Mouse (Mus musculus) limb, embryonic 15.5 days (tissue): ENCODE data around the gene Epb41. TPM values are rescaled to one million over a fixed set of nuclear protein-coding genes. Genes with fewer than 3 reads are reported as not detected.

Experiments used
- ATAC-seq: fragments of 200-750 bp; cut with Nextera tagmentation; 2 replicates; pipeline ENCODE4 v1.8.0; 2017; ENCODE audit warnings: low read depth, moderate TSS enrichment; ENCODE audit not compliant: insufficient number of reproducible peaks, low FRiP score, low TSS enrichment
- H3K27ac ChIP-seq: fragments of 300-500 bp; sonication (generic); 2 replicates; pipeline ENCODE4 v1.5.1; 2015; ENCODE audit warnings: moderate library complexity, mild to moderate bottlenecking, inconsistent platforms
- H3K27me3 ChIP-seq: fragments of 300-500 bp; sonication (generic); 2 replicates; pipeline ENCODE4 v1.6.1; 2015; ENCODE audit warnings: inconsistent platforms
- H3K36me3 ChIP-seq: fragments of 300-500 bp; sonication (generic); 2 replicates; pipeline ENCODE4 v1.6.1; 2015; ENCODE audit warnings: inconsistent platforms
- H3K4me1 ChIP-seq: fragments of 300-500 bp; sonication (generic); 2 replicates; pipeline ENCODE4 v1.6.1; 2015; ENCODE audit warnings: inconsistent platforms
- H3K4me2 ChIP-seq: fragments of 300-500 bp; sonication (generic); 2 replicates; pipeline ENCODE4 v1.6.1; 2015; ENCODE audit warnings: mild to moderate bottlenecking, inconsistent platforms
- H3K4me3 ChIP-seq: fragments of 300-500 bp; sonication (generic); 2 replicates; pipeline ENCODE4 v1.5.1; 2015; ENCODE audit warnings: mild to moderate bottlenecking, inconsistent platforms
- H3K9ac ChIP-seq: fragments of 300-500 bp; sonication (generic); 2 replicates; pipeline ENCODE4 v1.6.1; 2015; ENCODE audit warnings: inconsistent platforms
- H3K9me3 ChIP-seq: fragments of 300-500 bp; sonication (generic); 2 replicates; pipeline ENCODE4 v1.6.1; 2016; ENCODE audit warnings: inconsistent platforms
- WGBS: fragments of 180-500 bp; shearing (Covaris S2); methylation state at CpG from one replicate; pipeline ENCODE4 v1.1.7; 2015; 5-methylcytosine and 5-hydroxymethylcytosine counted together
- polyA plus RNA-seq: library from polyadenylated mRNA; unstranded; fragments of >200 nt; fragmentation: Nextera tagmentation; extraction: Ambion mirVana; gene quantifications from 2 replicates; pipeline ENCODE4 v1.2.1, GENCODE M21; 2015

Epb41 gene
- polyA plus RNA-seq, 1 experiment from 2014 or later: 59.8 TPM

GRCm38 (mm10) chr4:132018547-132018946, 56.6 kb downstream of the Epb41 start:
- Histone ChIP-seq H3K4me3 (no peak overlapping the region), H3K27me3 (no peaks in the 10 kb centered on the region), H3K36me3 (no peaks in the 10 kb centered on the region), H3K9me3 (no peaks in the 10 kb centered on the region), H3K27ac (no peak overlapping the region), H3K9ac (no peak overlapping the region), H3K4me1 (no peaks in the 10 kb centered on the region), H3K4me2 (no peak overlapping the region)
- 56% methylated on average over 4 of the region's 4 CpGs for WGBS
- ATAC-seq: no peak

GRCm38 (mm10) chr4:132015374-132015773, 59.7 kb downstream of the Epb41 start:
- no peaks in the 10 kb centered on the region for H3K4me1 ChIP-seq
- H3K9me3 ChIP-seq: no peaks in the 10 kb centered on the region
- no peaks in the 10 kb centered on the region for H3K36me3 ChIP-seq
- 77% methylated on average over 3 of the region's 3 CpGs for WGBS
- ATAC-seq: no peak
- no peak overlapping the region for H3K9ac ChIP-seq
- H3K27ac ChIP-seq: no peak overlapping the region
- H3K27me3 ChIP-seq: no peaks in the 10 kb centered on the region
- no peak overlapping the region for H3K4me3 ChIP-seq
- no peak overlapping the region for H3K4me2 ChIP-seq

- Histone ChIP-seq H3K9ac (no peak overlapping the region), H3K27ac (no peak overlapping the region), H3K4me3 (no peak overlapping the region), H3K9me3 (no peaks in the 10 kb centered on the region), H3K4me2 (no peak overlapping the region), H3K36me3 (peaks cover 5% of the 10 kb centered on the region), H3K27me3 (no peaks in the 10 kb centered on the region), H3K4me1 (peaks cover 6% of the 10 kb centered on the region; the same call in 1 of the 2 replicates)
- ATAC-seq: no peak
- WGBS: 67% methylated on average over 3 of the region's 3 CpGs
These were observed 63.5 kb downstream of the Epb41 start for GRCm38 (mm10) chr4:132011619-132012018.

- Histone ChIP-seq H3K9me3 (no peaks in the 10 kb centered on the region), H3K4me1 (peaks cover 6% of the 10 kb centered on the region; the same call in 1 of the 2 replicates), H3K27me3 (no peaks in the 10 kb centered on the region), H3K4me3 (no peak overlapping the region), H3K9ac (no peak overlapping the region), H3K27ac (no peak overlapping the region), H3K4me2 (no peak overlapping the region), H3K36me3 (peaks cover 14% of the 10 kb centered on the region)
- WGBS: 60% methylated on average over 8 of the region's 8 CpGs
- ATAC-seq: no peak
These were observed 64.7 kb downstream of the Epb41 start for GRCm38 (mm10) chr4:132010416-132010815.

- Histone ChIP-seq H3K27ac (no peak overlapping the region), H3K27me3 (no peaks in the 10 kb centered on the region), H3K36me3 (peaks cover 27% of the 10 kb centered on the region), H3K4me3 (no peak overlapping the region), H3K4me2 (no peak overlapping the region), H3K9me3 (no peaks in the 10 kb centered on the region), H3K9ac (no peak overlapping the region), H3K4me1 (peaks cover 6% of the 10 kb centered on the region; the same call in 1 of the 2 replicates)
- ATAC-seq: no peak
- 68% methylated on average over 5 of the region's 5 CpGs for WGBS
These were observed 66.9 kb downstream of the Epb41 start for GRCm38 (mm10) chr4:132008191-132008590.

GRCm38 (mm10) chr4:132007123-132007522, 68.0 kb downstream of the Epb41 start:
- Histone ChIP-seq H3K27me3 (no peaks in the 10 kb centered on the region), H3K9ac (no peak overlapping the region), H3K9me3 (no peaks in the 10 kb centered on the region), H3K4me3 (no peak overlapping the region), H3K36me3 (peaks cover 34% of the 10 kb centered on the region), H3K4me2 (no peak overlapping the region), H3K27ac (no peak overlapping the region), H3K4me1 (peaks cover 6% of the 10 kb centered on the region; the same call in 1 of the 2 replicates)
- ATAC-seq: no peak
- WGBS: 90% methylated on average over 7 of the region's 7 CpGs

GRCm38 (mm10) chr4:131998641-131999040, 76.5 kb downstream of the Epb41 start:
- WGBS: 89% methylated on average over 7 of the region's 7 CpGs
- ATAC-seq: no peak

GRCm38 (mm10) chr4:131997476-131997875, 77.6 kb downstream of the Epb41 start:
- H3K27me3 ChIP-seq: no peaks in the 10 kb centered on the region
- no peak overlapping the region for H3K9ac ChIP-seq
- H3K4me1 ChIP-seq: no peaks in the 10 kb centered on the region
- no peaks in the 10 kb centered on the region for H3K9me3 ChIP-seq
- ATAC-seq: no peak
- H3K36me3 ChIP-seq: peaks cover 12% of the 10 kb centered on the region
- 0 out of 2 replicates have a peak overlapping the region, but pooled peaks have one; percentile 57 for H3K27ac ChIP-seq
- H3K4me3 ChIP-seq: no peak overlapping the region
- H3K4me2 ChIP-seq: no peak overlapping the region
- WGBS: 66% methylated on average over 5 of the region's 5 CpGs

More at GRCm38 (mm10) chr4:131998641-131999040, 76.5 kb downstream of the Epb41 start:
- H3K4me3 ChIP-seq: no peak overlapping the region
- H3K36me3 ChIP-seq: peaks cover 23% of the 10 kb centered on the region
- no peaks in the 10 kb centered on the region for H3K4me1 ChIP-seq
- H3K4me2 ChIP-seq: no peak overlapping the region
- no peak overlapping the region for H3K9ac ChIP-seq
- no peaks in the 10 kb centered on the region for H3K9me3 ChIP-seq
- no peak overlapping the region for H3K27ac ChIP-seq
- H3K27me3 ChIP-seq: no peaks in the 10 kb centered on the region

- Histone ChIP-seq H3K4me3 (no peak overlapping the region), H3K27me3 (no peaks in the 10 kb centered on the region), H3K27ac (0 out of 2 replicates have a peak overlapping the region, but pooled peaks have one; percentile 57), H3K4me1 (no peaks in the 10 kb centered on the region), H3K36me3 (peaks cover 12% of the 10 kb centered on the region), H3K9ac (no peak overlapping the region), H3K4me2 (no peak overlapping the region), H3K9me3 (no peaks in the 10 kb centered on the region)
- WGBS: 58% methylated on average over 5 of the region's 5 CpGs
- ATAC-seq: no peak
These were observed 78.1 kb downstream of the Epb41 start for GRCm38 (mm10) chr4:131996985-131997384.

GRCm38 (mm10) chr4:131993792-131994191, 81.3 kb downstream of the Epb41 start:
- no peak for ATAC-seq
- no peak overlapping the region for H3K4me3 ChIP-seq
- H3K9ac ChIP-seq: no peak overlapping the region
- H3K4me1 ChIP-seq: no peaks in the 10 kb centered on the region
- no peaks in the 10 kb centered on the region for H3K9me3 ChIP-seq
- no peak overlapping the region for H3K4me2 ChIP-seq
- 52% methylated on average over 3 of the region's 3 CpGs for WGBS
- H3K27ac ChIP-seq: no peak overlapping the region
- H3K36me3 ChIP-seq: peaks cover 19% of the 10 kb centered on the region
- H3K27me3 ChIP-seq: no peaks in the 10 kb centered on the region

- WGBS: 43% methylated on average over 4 of the region's 4 CpGs
- Histone ChIP-seq H3K9me3 (no peaks in the 10 kb centered on the region), H3K4me3 (no peak overlapping the region), H3K36me3 (peaks cover 33% of the 10 kb centered on the region; the same call in 1 of the 2 replicates), H3K27ac (no peak overlapping the region), H3K4me1 (no peaks in the 10 kb centered on the region), H3K27me3 (no peaks in the 10 kb centered on the region), H3K4me2 (no peak overlapping the region), H3K9ac (no peak overlapping the region)
- ATAC-seq: no peak
These were observed 92.1 kb downstream of the Epb41 start for GRCm38 (mm10) chr4:131982881-131983538.

- Histone ChIP-seq H3K27ac (no peak overlapping the region), H3K4me2 (no peak overlapping the region), H3K36me3 (peaks cover 29% of the 10 kb centered on the region; the same call in 1 of the 2 replicates), H3K9me3 (no peaks in the 10 kb centered on the region), H3K27me3 (no peaks in the 10 kb centered on the region), H3K4me3 (no peak overlapping the region), H3K4me1 (no peaks in the 10 kb centered on the region), H3K9ac (no peak overlapping the region)
- ATAC-seq: no peak
These were observed 93.4 kb downstream of the Epb41 start for GRCm38 (mm10) chr4:131981755-131982154.
